Mouse (Mus musculus) spleen, adult 2 months (tissue): Measurements from ENCODE around the gene Sgk1.

Source experiments
- CTCF ChIP-seq: fragments of 200-500 bp; IDR thresholded peaks from 2 replicates; pipeline ENCODE4 v1.5.1; 2011; ENCODE audit warnings: mild to moderate bottlenecking, inconsistent platforms; ENCODE audit not compliant: insufficient read depth, insufficient read length, insufficient replicate concordance; ENCODE audit errors: extremely low read depth
- POLR2A ChIP-seq: fragments of 200-500 bp; IDR thresholded peaks from 2 replicates; pipeline ENCODE4 v1.6.1; 2011; ENCODE audit warnings: low read depth, low read length, inconsistent platforms

GRCm38 (mm10) chr10:21911303-21911947 lies 29.4 kb downstream of the Sgk1 start:
- TF ChIP-seq CTCF = no peak
- TF ChIP-seq POLR2A = no peak
